9 mouse cellular contexts compared by ENCODE assay signal in the genomic region with DNA sequence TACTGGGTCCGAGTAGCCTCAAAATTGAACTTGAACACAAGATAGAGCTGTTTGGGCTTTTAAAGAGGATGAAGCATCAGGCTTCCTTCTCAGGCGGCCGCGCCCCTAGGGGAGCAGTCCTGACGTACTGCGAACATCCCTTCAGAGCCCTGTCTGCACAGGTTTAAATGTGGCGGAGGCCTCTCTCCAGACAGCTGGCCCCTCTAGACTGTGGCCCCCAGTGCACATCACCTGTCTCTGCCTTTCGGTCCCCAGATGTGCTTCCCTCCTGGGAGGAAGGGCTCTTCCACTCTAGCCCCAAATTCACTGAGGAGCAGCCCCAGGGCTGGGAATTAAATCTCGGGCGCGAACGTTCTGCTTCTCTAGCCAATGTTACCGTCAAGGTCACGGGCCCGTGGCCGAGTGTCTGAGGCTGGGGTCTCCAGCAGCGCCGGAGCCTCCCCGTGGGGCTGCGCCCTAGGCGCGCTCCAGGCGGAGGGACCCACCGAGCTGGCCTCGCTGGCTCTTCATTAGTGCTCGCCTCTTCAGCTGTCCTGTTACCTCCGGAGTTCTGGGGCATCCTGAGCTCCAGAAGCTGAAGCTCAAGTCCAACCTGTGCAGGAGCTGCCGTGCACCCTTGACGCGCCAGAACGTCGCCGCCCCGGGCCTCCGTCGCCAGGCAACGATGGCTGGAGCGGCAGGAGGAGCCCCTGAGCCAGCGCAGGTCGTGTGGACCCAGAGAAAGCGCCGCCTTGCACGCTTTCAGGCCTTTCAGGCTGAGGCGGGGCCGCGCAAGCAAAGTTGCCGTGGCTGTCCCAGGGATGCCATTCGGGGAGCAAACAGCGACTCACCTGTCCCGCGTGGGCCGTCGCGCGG. TPM values are rescaled to one million over a fixed set of nuclear protein-coding genes. Genes with fewer than 3 reads are reported as not detected.
DNase-seq lines count a peak whose midpoint lies in the region; ATAC-seq and TF ChIP-seq lines count a peak whose summit lies in the region.
"Had no signal": no experiment of that assay in that cellular context is flagged by ENCODE, and none has a peak within 500 bp of the region (broad histone marks: within the 10 kb centered on the region; RNA-seq: fewer than 3 reads in every experiment).

No protein-coding gene starts in this region.

- 8% methylated on average over 53 of the region's 55 CpGs for WGBS in heart, embryonic 14.5 days
- WGBS in cerebellum, adult 2 months = 3% methylated on average over 55 of the region's 55 CpGs
- 3% methylated on average over 54 of the region's 55 CpGs for WGBS in neural tube, embryonic 11.5 days

- peak overlapping the region; percentile 98 for H3K4me2 ChIP-seq in heart, embryonic 14.5 days (ENCODE audit: low read length)
- H3K4me2 ChIP-seq in neural tube, embryonic 11.5 days (ENCODE audit: low read depth) = peak overlapping the region; percentile 97

- H3K27me3 ChIP-seq in heart, embryonic 14.5 days (ENCODE audit: control insufficient read depth, insufficient read depth, low read length) = peaks cover 35% of the 10 kb centered on the region
- H3K27me3 ChIP-seq in cerebellum, adult 2 months (ENCODE audit: control insufficient read depth, insufficient read depth, low read length) = no peaks in the 10 kb centered on the region
- peaks cover 40% of the 10 kb centered on the region for H3K27me3 ChIP-seq in neural tube, embryonic 11.5 days (ENCODE audit: control insufficient read depth, insufficient read depth, low read length)

- no peak for DNase-seq in heart, adult 18-20 months
- DNase-seq in cerebellum, adult 2 months = peak; percentile 75 to 79
- peak; percentile 65 for DNase-seq in forelimb bud, embryonic 11.5 days (ENCODE audit: low read depth, low spot score)
- peak; percentile 40 to 55 for DNase-seq in kidney, postnatal 36 days
- peak; percentile 72 for DNase-seq in neural tube, embryonic 11.5 days (ENCODE audit: low spot score)
- no peak for DNase-seq in ovary, adult 18-20 months (ENCODE audit: low spot score)
- DNase-seq in MN1 (ENCODE audit: low spot score) = no peak

- peak; percentile 62 for ATAC-seq in heart, embryonic 14.5 days (ENCODE audit: insufficient number of reproducible peaks, insufficient read depth, low FRiP score, low read depth)
- ATAC-seq in neural tube, embryonic 11.5 days (ENCODE audit: insufficient read depth, low FRiP score, low TSS enrichment) = peak; percentile 83

- no peak for TF ChIP-seq CTCF in cerebellum, adult 2 months (IDR thresholded peaks at IDR 0.05; ENCODE audit: borderline replicate concordance, insufficient read depth, low read depth, low read length)

- peak overlapping the region; percentile 75 for H3K9ac ChIP-seq in heart, embryonic 14.5 days (ENCODE audit: low read length)
- H3K9ac ChIP-seq in neural tube, embryonic 11.5 days (ENCODE audit: low read length) = peak overlapping the region; percentile 57

- no peaks in the 10 kb centered on the region for H3K36me3 ChIP-seq in heart, embryonic 14.5 days (ENCODE audit: control insufficient read depth, insufficient read depth, low read length)
- no peaks in the 10 kb centered on the region for H3K36me3 ChIP-seq in neural tube, embryonic 11.5 days (ENCODE audit: control insufficient read depth, insufficient read depth, low read length)

- peaks cover 5 to 9% of the 10 kb centered on the region in 2 experiments; a peak in 3 of 4 replicates for H3K4me1 ChIP-seq in heart, embryonic 14.5 days (ENCODE audit: control insufficient read depth in 2 of 2, insufficient read depth in 2 of 2, low read length in 2 of 2)
- H3K4me1 ChIP-seq in cerebellum, adult 2 months (ENCODE audit: control insufficient read depth, insufficient read depth, low read length) = peaks cover 18% of the 10 kb centered on the region
- peaks cover 9% of the 10 kb centered on the region; the same call in 1 of the 2 replicates for H3K4me1 ChIP-seq in neural tube, embryonic 11.5 days (ENCODE audit: control insufficient read depth, insufficient read depth, low read length)

- TF ChIP-seq POLR2A in cerebellum, adult 2 months (IDR thresholded peaks at IDR 0.05; ENCODE audit: borderline replicate concordance, insufficient read depth, low read length) = 0 out of 2 replicates have a peak, but pooled peaks have one; percentile 14

- H3K4me3 ChIP-seq in heart, embryonic 14.5 days (ENCODE audit: control insufficient read depth in 1 of 2, insufficient read depth in 1 of 2, low read depth in 1 of 2, low read length in 2 of 2) = peak overlapping the region; percentile 51 to 64
- peak overlapping the region; percentile 78 for H3K4me3 ChIP-seq in cerebellum, adult 2 months (replicated peaks; ENCODE audit: insufficient read depth, low read depth, low read length)
- peak overlapping the region; percentile 48 for H3K4me3 ChIP-seq in neural tube, embryonic 11.5 days (ENCODE audit: low read depth, low read length)

- no peaks in the 10 kb centered on the region for H3K9me3 ChIP-seq in heart, embryonic 14.5 days (ENCODE audit: control insufficient read depth, low read length)
- H3K9me3 ChIP-seq in neural tube, embryonic 11.5 days (ENCODE audit: control insufficient read depth, low read length) = no peaks in the 10 kb centered on the region
- H3K9me3 ChIP-seq: megakaryocyte, embryonic 14.5 days had no signal

- H3K27ac ChIP-seq in heart, embryonic 14.5 days (replicated peaks in 1 of 2; ENCODE audit: control insufficient read depth in 1 of 2, insufficient read depth in 1 of 2, low read depth in 2 of 2, low read length in 2 of 2) = peak overlapping the region in 1 of 2 experiments; percentile 39; a peak in 2 of 4 replicates
- H3K27ac ChIP-seq in cerebellum, adult 2 months (ENCODE audit: insufficient read depth, low read length) = peak overlapping the region; percentile 99
- H3K27ac ChIP-seq in neural tube, embryonic 11.5 days (ENCODE audit: low read depth, low read length) = no peak overlapping the region

RNA-seq across cellular contexts. Expression of a gene that starts 0.8 kb away (rescaled TPM):
- 4.5 and 5.2 TPM in 2 replicates for polyA plus RNA-seq in heart, embryonic 14.5 days (2014; fragmentation: Nextera tagmentation; extraction: Ambion mirVana)
- 1 to 10 TPM; 4.1 to 6.9 TPM for total RNA-seq in heart, adult 18-20 months (2021)
- 158 and 176 TPM in 2 replicates for polyA plus RNA-seq in cerebellum, adult 2 months (2012; rRNA removed)
- 2.6 and 3.6 TPM in 2 replicates for polyA plus RNA-seq in neural tube, embryonic 11.5 days (2014; fragmentation: Nextera tagmentation; extraction: Ambion mirVana)

RNA-seq across cellular contexts. Expression of a gene that starts 37.9 kb away (rescaled TPM):
- not detected in 2 replicates for polyA plus RNA-seq in heart, embryonic 14.5 days (2014; fragmentation: Nextera tagmentation; extraction: Ambion mirVana)
- not detected for total RNA-seq in heart, adult 18-20 months (2021)
- not detected in 2 replicates for polyA plus RNA-seq in cerebellum, adult 2 months (2012; rRNA removed)
- not detected in 2 replicates for polyA plus RNA-seq in neural tube, embryonic 11.5 days (2014; fragmentation: Nextera tagmentation; extraction: Ambion mirVana)

RNA-seq across cellular contexts. Expression of a gene that starts 57.7 kb away (rescaled TPM):
- polyA plus RNA-seq in heart, embryonic 14.5 days (2014; fragmentation: Nextera tagmentation; extraction: Ambion mirVana) = 0.08 and 0.12 TPM in 2 replicates
- under 1 TPM; 0.17 to 0.23 TPM for total RNA-seq in heart, adult 18-20 months (2021)
- polyA plus RNA-seq in cerebellum, adult 2 months (2012; rRNA removed) = 59.7 and 62.3 TPM in 2 replicates
- polyA plus RNA-seq in neural tube, embryonic 11.5 days (2014; fragmentation: Nextera tagmentation; extraction: Ambion mirVana) = 0.05 and 0.58 TPM in 2 replicates

Comparison
In these comparisons a context has a peak if more than half of its experiments do, and no peak if none do; other contexts are left out.
1. DNase-seq: peak in cerebellum, adult 2 months (2 of 2), forelimb bud, embryonic 11.5 days (single experiment), kidney, postnatal 36 days (2 of 2) and neural tube, embryonic 11.5 days (single experiment); none in heart, adult 18-20 months (0 of 2), ovary, adult 18-20 months (single experiment) and MN1 (single experiment).
2. RNA of a gene that starts 0.8 kb away (polyA plus RNA-seq): 158 to 176 TPM in cerebellum, adult 2 months; 4.5 to 5.2 TPM in heart, embryonic 14.5 days and 2.6 to 3.6 TPM in neural tube, embryonic 11.5 days; every median in the first group is over 10 times any median in the second.
3. RNA of a gene that starts 57.7 kb away (polyA plus RNA-seq): 59.7 to 62.3 TPM in cerebellum, adult 2 months; 0.08 to 0.12 TPM in heart, embryonic 14.5 days and 0.05 to 0.58 TPM in neural tube, embryonic 11.5 days; every median in the first group is over 10 times any median in the second.
4. Peak in every context shown above with its lines, with median percentiles within 50 percentile points of each other: H3K4me3 ChIP-seq.